Mouse (Mus musculus): ENCODE measurements around the gene Shq1. TPM values are rescaled to one million over a fixed set of nuclear protein-coding genes. Genes with fewer than 3 reads are reported as not detected.

Gene Shq1
- polyA plus RNA-seq, 1 experiment from 2014 or later: 12.5 TPM

GRCm38 (mm10) chr6:100623922-100624321 is 47.0 kb downstream of the Shq1 start:
- no peak overlapping the region for H3K4me3 ChIP-seq (ENCODE audit: low read depth, low read length)
- H3K36me3 ChIP-seq (ENCODE audit: control insufficient read depth, insufficient read depth, low read length): 0 out of 2 replicates have a peak, but pooled peaks cover 3% of the 10 kb centered on the region
- H3K27me3 ChIP-seq (replicated peaks; ENCODE audit: control insufficient read depth, insufficient read depth, low read length): no peaks in the 10 kb centered on the region
- H3K9me3 ChIP-seq (ENCODE audit: control insufficient read depth, low read length): no peaks in the 10 kb centered on the region
- DNase-seq (ENCODE audit: low spot score) (no peak), ATAC-seq (ENCODE audit: low read depth) (no peak)
- peaks cover 3% of the 10 kb centered on the region; the same call in 1 of the 2 replicates for H3K4me1 ChIP-seq (ENCODE audit: control insufficient read depth, insufficient read depth, low read length)
- WGBS: 96% methylated on average over 2 of the region's 2 CpGs
- no peak overlapping the region for H3K27ac ChIP-seq (replicated peaks; ENCODE audit: low read depth, low read length)
- no peak overlapping the region for H3K9ac ChIP-seq (ENCODE audit: low read depth, low read length)
- no peak overlapping the region for H3K4me2 ChIP-seq (ENCODE audit: low read depth, low read length)

DNA sequence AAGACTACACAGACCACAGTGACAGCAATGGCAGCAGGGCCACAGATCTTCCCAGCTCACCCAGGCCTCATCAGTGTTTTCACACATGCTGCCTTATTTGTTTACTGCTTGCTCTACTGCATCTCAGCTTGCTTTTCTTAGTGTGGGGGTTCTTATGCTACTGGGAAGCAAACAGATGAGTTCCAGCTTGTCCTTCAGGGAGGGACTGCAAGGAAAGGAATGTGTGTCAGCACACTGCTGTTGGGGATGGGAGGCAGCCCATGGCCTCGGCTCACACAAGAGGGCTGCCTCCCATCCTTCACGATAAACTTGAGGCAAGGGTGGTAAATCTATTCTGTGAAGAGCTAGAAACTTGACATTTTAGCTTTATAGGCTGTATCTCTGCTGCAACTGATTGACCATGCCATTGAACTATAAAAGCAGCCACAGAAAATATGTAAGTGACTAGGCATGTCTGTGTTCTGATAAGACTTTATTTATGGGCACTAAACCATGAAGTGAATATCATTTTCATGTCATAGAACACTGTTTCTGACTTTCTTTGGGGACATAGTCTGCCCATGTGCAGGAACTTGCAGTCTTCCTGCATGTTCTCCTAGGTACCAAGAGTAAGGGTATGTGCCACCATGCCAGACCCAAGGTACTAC is 48.0 kb downstream of the Shq1 start:
- DNase-seq (ENCODE audit: low spot score) (peak; percentile 11), ATAC-seq (ENCODE audit: low read depth) (no peak)
- Histone ChIP-seq H3K4me1 (ENCODE audit: control insufficient read depth, insufficient read depth, low read length) (peaks cover 3% of the 10 kb centered on the region; the same call in 1 of the 2 replicates), H3K4me3 (ENCODE audit: low read depth, low read length) (no peak overlapping the region), H3K27me3 (replicated peaks; ENCODE audit: control insufficient read depth, insufficient read depth, low read length) (no peaks in the 10 kb centered on the region), H3K9me3 (ENCODE audit: control insufficient read depth, low read length) (no peaks in the 10 kb centered on the region), H3K36me3 (ENCODE audit: control insufficient read depth, insufficient read depth, low read length) (0 out of 2 replicates have a peak, but pooled peaks cover 3% of the 10 kb centered on the region), H3K9ac (ENCODE audit: low read depth, low read length) (no peak overlapping the region), H3K4me2 (ENCODE audit: low read depth, low read length) (no peak overlapping the region), H3K27ac (replicated peaks; ENCODE audit: low read depth, low read length) (no peak overlapping the region)
- WGBS: 27% methylated on average over 2 of the region's 2 CpGs

- no peaks in the 10 kb centered on the region for H3K27me3 ChIP-seq (replicated peaks; ENCODE audit: control insufficient read depth, insufficient read depth, low read length)
- H3K9ac ChIP-seq (ENCODE audit: low read depth, low read length): no peak overlapping the region
- 0 out of 2 replicates have a peak, but pooled peaks cover 3% of the 10 kb centered on the region for H3K36me3 ChIP-seq (ENCODE audit: control insufficient read depth, insufficient read depth, low read length)
- 77% methylated on average over 3 of the region's 3 CpGs for WGBS
- no peak overlapping the region for H3K27ac ChIP-seq (replicated peaks; ENCODE audit: low read depth, low read length)
- no peaks in the 10 kb centered on the region for H3K9me3 ChIP-seq (ENCODE audit: control insufficient read depth, low read length)
- no peak for ATAC-seq (ENCODE audit: low read depth)
- H3K4me1 ChIP-seq (ENCODE audit: control insufficient read depth, insufficient read depth, low read length): peaks cover 3% of the 10 kb centered on the region; the same call in 1 of the 2 replicates
- no peak overlapping the region for H3K4me3 ChIP-seq (ENCODE audit: low read depth, low read length)
- DNase-seq (ENCODE audit: low spot score): peak; percentile 60
- H3K4me2 ChIP-seq (ENCODE audit: low read depth, low read length): no peak overlapping the region
These were observed 50.5 kb downstream of the Shq1 start for GRCm38 (mm10) chr6:100620411-100620810.

DNA sequence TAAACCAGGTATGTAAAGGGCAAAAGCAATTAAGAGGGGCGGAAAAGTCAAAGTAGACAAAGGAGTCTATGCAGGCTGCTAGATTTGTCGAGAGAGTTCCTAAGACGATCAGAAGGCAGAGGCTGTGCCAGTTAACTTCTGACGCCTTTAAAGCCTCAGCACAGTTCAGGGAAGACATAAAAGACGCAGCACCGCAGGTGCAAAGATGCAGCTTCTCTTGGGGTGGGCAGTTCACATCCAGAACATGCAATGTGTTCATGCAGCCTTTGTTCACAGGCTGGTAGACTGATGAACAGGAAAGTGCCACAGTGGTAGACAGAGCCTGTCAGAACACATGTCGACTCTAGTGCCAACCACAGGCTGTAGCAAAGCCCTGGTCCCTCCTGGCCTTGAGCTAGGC is 51.6 kb downstream of the Shq1 start:
- no peak for ATAC-seq (ENCODE audit: low read depth)
- no peak overlapping the region for H3K27ac ChIP-seq (replicated peaks; ENCODE audit: low read depth, low read length)
- no peak overlapping the region for H3K4me2 ChIP-seq (ENCODE audit: low read depth, low read length)
- H3K9ac ChIP-seq (ENCODE audit: low read depth, low read length): no peak overlapping the region
- H3K36me3 ChIP-seq (ENCODE audit: control insufficient read depth, insufficient read depth, low read length): 0 out of 2 replicates have a peak, but pooled peaks cover 3% of the 10 kb centered on the region
- no peaks in the 10 kb centered on the region for H3K27me3 ChIP-seq (replicated peaks; ENCODE audit: control insufficient read depth, insufficient read depth, low read length)
- H3K4me1 ChIP-seq (ENCODE audit: control insufficient read depth, insufficient read depth, low read length): peaks cover 3% of the 10 kb centered on the region; the same call in 1 of the 2 replicates
- H3K9me3 ChIP-seq (ENCODE audit: control insufficient read depth, low read length): no peaks in the 10 kb centered on the region
- H3K4me3 ChIP-seq (ENCODE audit: low read depth, low read length): no peak overlapping the region
- WGBS: 89% methylated on average over 7 of the region's 7 CpGs
- DNase-seq (ENCODE audit: low spot score): no peak

DNA sequence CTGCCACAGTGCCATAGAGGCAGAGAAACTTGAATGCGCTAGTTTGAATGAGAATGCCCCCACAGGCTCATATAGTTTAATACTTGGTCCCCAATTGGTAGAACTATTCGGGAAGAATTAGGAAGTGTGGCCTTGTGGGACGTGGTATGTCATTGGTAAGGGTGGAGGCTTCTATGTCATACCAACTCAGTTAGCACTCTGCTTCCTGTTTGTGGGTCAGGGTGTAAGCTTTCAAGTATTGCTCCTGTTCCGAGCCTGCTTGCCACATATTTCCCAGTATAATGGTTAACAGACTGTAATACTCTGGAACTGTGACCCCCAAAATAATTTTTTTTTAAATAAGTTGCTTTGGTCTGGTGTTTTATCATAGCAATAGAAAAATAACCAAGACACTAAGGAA is 54.8 kb downstream of the Shq1 start:
- Histone ChIP-seq H3K27me3 (replicated peaks; ENCODE audit: control insufficient read depth, insufficient read depth, low read length) (no peaks in the 10 kb centered on the region), H3K4me1 (ENCODE audit: control insufficient read depth, insufficient read depth, low read length) (no peaks in the 10 kb centered on the region), H3K4me3 (ENCODE audit: low read depth, low read length) (no peak overlapping the region), H3K27ac (replicated peaks; ENCODE audit: low read depth, low read length) (no peak overlapping the region), H3K9ac (ENCODE audit: low read depth, low read length) (no peak overlapping the region), H3K4me2 (ENCODE audit: low read depth, low read length) (no peak overlapping the region), H3K36me3 (ENCODE audit: control insufficient read depth, insufficient read depth, low read length) (0 out of 2 replicates have a peak, but pooled peaks cover 3% of the 10 kb centered on the region), H3K9me3 (ENCODE audit: control insufficient read depth, low read length) (no peaks in the 10 kb centered on the region)
- WGBS: 84% methylated on average over 4 of the region's 4 CpGs
- no peak for ATAC-seq (ENCODE audit: low read depth)
- DNase-seq (ENCODE audit: low spot score): no peak

- Histone ChIP-seq H3K36me3 (ENCODE audit: control insufficient read depth, insufficient read depth, low read length) (no peaks in the 10 kb centered on the region), H3K9ac (ENCODE audit: low read depth, low read length) (no peak overlapping the region), H3K9me3 (ENCODE audit: control insufficient read depth, low read length) (no peaks in the 10 kb centered on the region), H3K4me1 (ENCODE audit: control insufficient read depth, insufficient read depth, low read length) (peaks cover 6% of the 10 kb centered on the region), H3K27me3 (replicated peaks; ENCODE audit: control insufficient read depth, insufficient read depth, low read length) (no peaks in the 10 kb centered on the region), H3K4me3 (ENCODE audit: low read depth, low read length) (no peak overlapping the region), H3K27ac (replicated peaks; ENCODE audit: low read depth, low read length) (no peak overlapping the region), H3K4me2 (ENCODE audit: low read depth, low read length) (no peak overlapping the region)
- DNase-seq (ENCODE audit: low spot score) (no peak), ATAC-seq (ENCODE audit: low read depth) (no peak; the same call in 1 of the 2 replicates)
- 57% methylated on average over 6 of the region's 6 CpGs for WGBS
These were observed 57.2 kb downstream of the Shq1 start for GRCm38 (mm10) chr6:100613593-100614267.

GRCm38 (mm10) chr6:100610897-100611575 is 59.9 kb downstream of the Shq1 start:
- no peak for ATAC-seq (ENCODE audit: low read depth)
- Histone ChIP-seq H3K4me3 (ENCODE audit: low read depth, low read length) (no peak overlapping the region), H3K9ac (ENCODE audit: low read depth, low read length) (no peak overlapping the region), H3K27me3 (replicated peaks; ENCODE audit: control insufficient read depth, insufficient read depth, low read length) (no peaks in the 10 kb centered on the region), H3K36me3 (ENCODE audit: control insufficient read depth, insufficient read depth, low read length) (no peaks in the 10 kb centered on the region), H3K9me3 (ENCODE audit: control insufficient read depth, low read length) (no peaks in the 10 kb centered on the region), H3K4me1 (ENCODE audit: control insufficient read depth, insufficient read depth, low read length) (peaks cover 6% of the 10 kb centered on the region), H3K4me2 (ENCODE audit: low read depth, low read length) (no peak overlapping the region), H3K27ac (replicated peaks; ENCODE audit: low read depth, low read length) (no peak overlapping the region)
- 86% methylated on average over 7 of the region's 7 CpGs for WGBS
- no peak for DNase-seq (ENCODE audit: low spot score)

- Histone ChIP-seq H3K27me3 (replicated peaks; ENCODE audit: control insufficient read depth, insufficient read depth, low read length) (no peaks in the 10 kb centered on the region), H3K27ac (replicated peaks; ENCODE audit: low read depth, low read length) (no peak overlapping the region), H3K9me3 (ENCODE audit: control insufficient read depth, low read length) (no peaks in the 10 kb centered on the region), H3K4me1 (ENCODE audit: control insufficient read depth, insufficient read depth, low read length) (peaks cover 6% of the 10 kb centered on the region), H3K4me3 (ENCODE audit: low read depth, low read length) (no peak overlapping the region), H3K4me2 (ENCODE audit: low read depth, low read length) (no peak overlapping the region), H3K9ac (ENCODE audit: low read depth, low read length) (no peak overlapping the region), H3K36me3 (ENCODE audit: control insufficient read depth, insufficient read depth, low read length) (no peaks in the 10 kb centered on the region)
- DNase-seq (ENCODE audit: low spot score): peak; percentile 63
- WGBS: 66% methylated on average over 7 of the region's 8 CpGs
- 0 out of 2 replicates have a peak, but pooled peaks have one; percentile 18 for ATAC-seq (ENCODE audit: low read depth)
These were observed 60.8 kb downstream of the Shq1 start for GRCm38 (mm10) chr6:100610182-100610581.

Data from embryonic facial prominence, embryonic 14.5 days (tissue).